Mouse (Mus musculus): ENCODE results near the gene Olfr978. TPM values are rescaled to one million over a fixed set of nuclear protein-coding genes. Genes with fewer than 3 reads are reported as not detected.
"Not testable (repeated sequence)": the region's sequence is repeated elsewhere in the genome, so short reads cannot be mapped to it uniquely, and the experiment has no call there.

The Olfr978 gene
- not detected for total RNA-seq (2021)

DNA sequence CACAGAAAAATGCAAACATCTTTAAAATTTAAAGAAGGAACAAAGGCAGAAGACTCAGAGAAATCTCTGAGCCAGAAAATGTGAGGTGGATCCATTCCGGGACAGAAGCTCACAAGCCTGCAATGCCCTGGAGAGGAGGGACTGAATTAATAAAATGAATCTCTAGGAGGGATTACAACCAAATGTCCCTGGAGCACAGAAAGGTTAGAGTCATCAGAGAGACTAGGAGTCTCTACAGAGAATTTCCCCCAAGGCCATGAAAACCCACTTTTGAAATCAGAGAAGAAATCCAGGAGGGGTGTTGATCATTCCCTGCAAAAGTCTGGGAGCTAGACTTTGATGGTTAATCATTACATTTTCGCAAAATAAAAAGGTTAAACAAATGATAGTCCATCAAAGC lies at the start of gene Olfr978:
Olfr978 (plus strand) TSS at position 301 of the 400 bp plus-strand sequence.
- no peak for DNase-seq (ENCODE audit: low spot score)
- intact Hi-C loops (cut with DNase I) = no loop called here

DNA sequence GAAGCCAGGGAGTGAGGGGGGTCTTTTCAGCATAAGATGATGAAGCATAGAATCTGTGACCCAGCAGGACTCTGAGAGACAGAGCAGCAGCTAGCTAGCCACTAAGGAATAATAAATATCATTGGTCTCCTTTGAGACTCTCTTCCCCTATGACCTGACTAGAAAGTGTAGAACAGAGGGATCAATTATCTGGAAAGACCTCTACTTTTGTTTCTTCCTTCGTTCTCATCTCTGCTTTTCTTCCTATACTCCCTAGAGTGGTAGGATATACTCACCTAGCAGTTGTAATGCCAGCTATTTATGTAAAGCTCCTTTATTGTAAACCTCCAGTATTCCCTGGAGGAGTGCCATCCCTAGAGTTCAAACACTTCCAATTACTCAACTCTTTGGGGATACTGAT lies 40.0 kb upstream of the Olfr978 start, which contains the start of gene Olfr975:
Olfr975 (minus strand) TSS at position 101 of the 400 bp plus-strand sequence.
- intact Hi-C loops (cut with DNase I) = no loop called here

DNA sequence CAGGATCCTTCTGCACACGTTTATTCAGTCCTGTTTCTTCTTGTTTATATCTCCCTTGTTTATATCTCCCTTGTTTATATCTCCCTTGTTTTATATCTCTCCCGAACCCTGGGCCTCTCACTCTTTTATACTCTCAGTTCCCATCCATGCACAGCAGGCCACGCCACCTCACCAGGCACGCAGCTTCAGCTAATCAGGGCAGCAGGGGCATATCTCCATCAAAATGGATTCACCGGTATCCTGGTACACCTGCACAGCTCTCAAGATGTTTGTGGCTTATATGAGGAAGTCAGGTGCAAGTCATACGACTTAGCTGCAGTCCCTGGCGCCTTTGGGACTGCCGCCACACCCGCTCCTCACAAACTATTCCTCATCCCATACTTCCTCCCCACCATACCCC lies 30.9 kb upstream of the Olfr978 start, which contains the start of gene Olfr976:
Olfr976 (minus strand) TSS at position 101 of the 400 bp plus-strand sequence.
- DNase-seq (ENCODE audit: low spot score); intact Hi-C loops (cut with DNase I): not testable (repeated sequence)

More for the DNA sequence above, 40.0 kb upstream of the Olfr978 start, which contains the start of gene Olfr975:
- DNase-seq (ENCODE audit: low spot score) = no peak

DNA sequence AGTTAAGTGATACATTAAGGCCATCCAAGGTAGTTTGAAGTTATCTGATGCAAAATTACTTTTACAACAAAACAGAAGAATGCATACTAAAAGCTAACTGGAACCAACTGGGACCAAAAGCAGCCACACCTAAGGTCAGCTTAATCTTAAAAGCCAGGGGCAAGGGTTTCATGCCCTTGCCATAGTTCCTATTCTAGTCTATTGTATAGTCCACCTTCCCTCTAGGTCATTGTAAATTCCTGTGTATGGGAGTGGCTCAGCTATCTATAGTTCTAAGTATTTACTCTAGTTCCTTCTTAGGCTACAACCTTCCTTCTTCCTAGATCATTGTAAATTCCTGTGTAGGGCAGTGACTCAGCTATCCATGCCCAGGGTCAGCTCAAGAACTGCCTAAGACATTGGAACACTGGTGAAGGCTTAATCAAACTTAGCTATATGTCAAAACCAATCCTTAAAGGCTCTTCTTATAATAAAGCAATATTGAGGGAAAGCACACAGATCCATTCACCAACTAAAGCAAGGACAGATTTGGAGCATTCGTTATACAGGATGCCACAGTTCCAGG lies 15.2 kb upstream of the Olfr978 start:
- intact Hi-C loops (cut with DNase I); DNase-seq (ENCODE audit: low spot score): not testable (repeated sequence)

DNA sequence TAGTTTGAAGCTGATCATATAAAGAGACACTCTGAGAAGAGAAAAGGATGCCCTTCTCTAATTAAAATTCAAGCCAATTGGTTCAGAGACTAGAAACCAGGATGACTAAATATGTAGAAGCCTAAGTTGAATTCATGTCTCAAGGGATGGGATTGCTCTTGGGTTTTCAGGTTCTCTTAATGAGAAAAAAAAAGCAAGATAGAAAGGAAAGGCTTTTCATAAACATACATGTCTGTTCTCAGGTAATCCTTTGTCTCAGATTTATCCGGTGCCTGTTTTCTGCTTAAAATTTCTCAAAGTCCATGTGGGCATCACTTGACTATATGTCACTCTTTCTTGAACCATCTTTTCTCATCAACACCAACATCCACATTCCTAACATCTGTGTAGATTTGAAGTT lies 11.5 kb downstream of the Olfr978 start, which contains the start of gene Olfr979:
Olfr979 (minus strand) TSS at position 101 of the 400 bp plus-strand sequence.
- DNase-seq (ENCODE audit: low spot score) = no peak
- intact Hi-C loops (cut with DNase I) = no loop called here

DNA sequence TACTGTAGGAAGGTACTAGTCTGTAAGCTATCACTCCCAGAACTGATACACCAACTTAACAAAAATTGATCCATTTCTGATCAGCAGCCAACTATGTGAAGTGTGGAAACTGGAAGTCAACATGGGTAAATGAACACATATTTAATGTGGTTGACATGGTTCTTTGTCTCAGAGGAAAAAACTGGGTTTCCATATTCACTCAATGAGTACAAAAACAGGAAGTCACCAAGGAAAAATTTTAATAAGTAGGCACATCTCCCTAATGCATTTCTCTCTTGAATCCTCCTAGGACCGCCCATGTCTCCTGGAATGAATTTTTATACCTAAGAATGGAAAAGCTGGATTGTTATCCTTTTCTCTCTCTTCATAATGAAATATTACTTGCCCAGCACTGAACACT lies 17.6 kb downstream of the Olfr978 start, which contains the start of gene Olfr980:
Olfr980 (minus strand) TSS at position 101 of the 400 bp plus-strand sequence.
- intact Hi-C loops (cut with DNase I) = no loop called here

DNA sequence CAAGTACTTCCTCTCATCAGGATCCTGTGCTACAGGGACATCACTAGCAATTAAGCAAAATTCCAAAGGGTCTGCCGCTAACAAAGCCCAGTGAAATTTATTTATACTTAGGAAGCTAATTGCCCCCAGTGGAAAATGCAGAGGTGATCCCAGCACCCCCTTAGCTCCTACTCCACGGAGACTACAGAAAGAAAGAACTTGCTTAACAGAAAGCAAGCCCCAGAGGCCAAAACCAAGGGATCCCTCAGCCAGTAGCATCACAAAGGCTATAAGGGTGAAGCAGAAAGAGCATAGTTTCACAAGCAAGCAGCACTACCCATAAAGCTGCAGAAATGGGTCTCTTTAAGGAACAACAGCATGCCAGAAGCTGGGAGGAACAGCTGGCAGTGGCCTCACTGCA lies 29.3 kb downstream of the Olfr978 start, which contains the start of gene Olfr981:
Olfr981 (plus strand) TSS at position 301 of the 400 bp plus-strand sequence.
- intact Hi-C loops (cut with DNase I) = no loop called here
- DNase-seq (ENCODE audit: low spot score) = no peak

More for the DNA sequence above, 17.6 kb downstream of the Olfr978 start, which contains the start of gene Olfr980:
- no peak for DNase-seq (ENCODE audit: low spot score)

Other genes starting within 250 kb of the Olfr978 start
- gene Olfr967, start 245.9 kb upstream of the Olfr978 start, total RNA-seq (2021) = not detected
- not detected for gene Olfr968, start 208.9 kb upstream of the Olfr978 start, total RNA-seq (2021)
- gene Olfr969, start 201.2 kb upstream of the Olfr978 start, total RNA-seq (2021) = not detected
- gene Olfr970, start 183.3 kb upstream of the Olfr978 start, total RNA-seq (2021) = not detected
- not detected for gene Olfr971, start 155.2 kb upstream of the Olfr978 start, total RNA-seq (2021)
- gene Olfr972, start 125.7 kb upstream of the Olfr978 start, total RNA-seq (2021) = not detected
- not detected for gene Olfr229, start 84.8 kb upstream of the Olfr978 start, total RNA-seq (2021)
- not detected for gene Olfr974, start 54.6 kb upstream of the Olfr978 start, total RNA-seq (2021)
- gene Olfr975, start 40.1 kb upstream of the Olfr978 start, total RNA-seq (2021) = not detected
- gene Olfr976, start 31.0 kb upstream of the Olfr978 start, total RNA-seq (2021) = not detected
- gene Olfr979, start 11.4 kb downstream of the Olfr978 start, total RNA-seq (2021) = not detected
- gene Olfr980, start 17.5 kb downstream of the Olfr978 start, total RNA-seq (2021) = not detected
- not detected for gene Olfr981, start 29.4 kb downstream of the Olfr978 start, total RNA-seq (2021)
- not detected for gene Olfr982, start 81.7 kb downstream of the Olfr978 start, total RNA-seq (2021)
- gene Olfr983, start 101.5 kb downstream of the Olfr978 start, total RNA-seq (2021) = not detected
- not detected for gene Olfr984, start 122.1 kb downstream of the Olfr978 start, total RNA-seq (2021)
- not detected for gene Olfr985, start 138.1 kb downstream of the Olfr978 start, total RNA-seq (2021)
- gene Tmem225, start 156.0 kb downstream of the Olfr978 start, total RNA-seq (2021) = not detected
- gene Olfr986, start 188.8 kb downstream of the Olfr978 start, total RNA-seq (2021) = not detected
- gene Zfp202, start 200.2 kb downstream of the Olfr978 start, total RNA-seq (2021) = 1 to 10 TPM; 2.4 TPM

All from heart, postnatal 25 days (tissue).